Comparison of ENCODE assay signal across 8 mouse cellular contexts in the genomic region with DNA sequence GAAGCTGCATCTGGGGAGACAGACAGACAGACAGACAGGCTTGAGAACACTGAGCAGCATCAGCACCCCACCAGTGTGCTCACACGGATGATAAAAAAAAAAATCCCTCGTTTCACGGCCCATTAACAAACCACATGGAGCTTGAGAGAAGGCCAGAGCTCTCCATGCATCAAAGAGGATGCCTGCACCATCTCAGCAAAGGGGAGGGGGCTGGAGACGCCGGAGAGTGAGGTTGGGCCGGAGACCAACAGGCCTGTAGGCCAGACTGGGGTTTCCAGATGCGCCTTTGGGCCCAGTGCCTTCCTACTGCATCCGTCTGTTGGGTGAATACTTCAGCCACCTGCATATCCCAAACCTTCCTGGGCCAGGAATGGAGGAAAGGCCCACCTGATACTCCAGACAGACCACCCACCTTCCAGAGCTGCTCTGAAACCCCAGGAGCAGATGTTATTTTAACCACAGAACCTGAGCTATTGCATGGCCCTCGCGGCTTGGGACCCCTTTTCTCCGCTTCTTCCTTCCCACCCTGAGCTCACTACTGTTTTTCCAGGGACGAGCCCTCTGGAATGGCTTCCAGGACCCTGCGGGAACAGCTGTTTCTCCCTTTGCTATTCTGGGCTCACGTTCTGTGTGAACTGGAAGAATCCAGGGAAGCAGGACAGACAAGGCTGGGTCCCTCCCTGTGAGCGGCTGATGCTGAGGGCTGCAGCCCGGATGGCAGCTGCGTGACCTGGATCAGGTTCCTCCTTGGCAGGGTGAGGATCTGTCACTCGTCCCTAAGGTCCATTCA.
A peak's percentile ranks its signal among the peaks of the same experiment; 100 is the strongest.
DNase-seq lines count a peak whose midpoint lies in the region; ATAC-seq and TF ChIP-seq lines count a peak whose summit lies in the region.

No protein-coding gene starts in this region.

- TF ChIP-seq CTCF in gastrocnemius, adult 2 months (IDR thresholded peaks at IDR 0.05) = no peak

- intact Hi-C loops in left cerebral cortex, postnatal 4 days (cut with DNase I) = no loop called here
- intact Hi-C loops in left cerebral cortex, postnatal 25 days (cut with DNase I) = no loop called here
- intact Hi-C loops in gastrocnemius, adult 2 months (cut with DNase I) = no loop called here

- 0 out of 2 replicates have a peak, but pooled peaks have one; percentile 47 for ATAC-seq in hindbrain, embryonic 15.5 days (ENCODE audit: low FRiP score, low read depth)
- ATAC-seq in neural tube, embryonic 15.5 days (ENCODE audit: low FRiP score) = no peak
- no peak for ATAC-seq in inflammation-experienced regulatory T-cells, adult 6 months

- 49% methylated on average over 18 of the region's 18 CpGs for WGBS in hindbrain, embryonic 15.5 days
- WGBS in neural tube, embryonic 15.5 days = 48% methylated on average over 18 of the region's 18 CpGs

- no peak overlapping the region for H3K4me2 ChIP-seq in hindbrain, embryonic 15.5 days
- no peak overlapping the region for H3K4me2 ChIP-seq in neural tube, embryonic 15.5 days

- H3K27ac ChIP-seq in gastrocnemius, adult 2 months = peak overlapping the region; percentile 84
- H3K27ac ChIP-seq in hindbrain, embryonic 15.5 days (replicated peaks) = 0 out of 2 replicates have a peak overlapping the region, but pooled peaks have one; percentile 25
- H3K27ac ChIP-seq in neural tube, embryonic 15.5 days (replicated peaks) = peak overlapping the region; percentile 68

- H3K4me1 ChIP-seq in hindbrain, embryonic 15.5 days (replicated peaks) = peaks cover 12% of the 10 kb centered on the region
- H3K4me1 ChIP-seq in neural tube, embryonic 15.5 days = peaks cover 26% of the 10 kb centered on the region

- no peaks in the 10 kb centered on the region for H3K36me3 ChIP-seq in hindbrain, embryonic 15.5 days
- H3K36me3 ChIP-seq in neural tube, embryonic 15.5 days = no peaks in the 10 kb centered on the region

- peak; percentile 66 for DNase-seq in left cerebral cortex, postnatal 4 days
- DNase-seq in left cerebral cortex, postnatal 25 days (ENCODE audit: low spot score in 2 of 2) = no peak
- DNase-seq in gastrocnemius, adult 2 months = peak; percentile 84
- no peak for DNase-seq in embryo, embryonic 11 days
- DNase-seq in kidney, postnatal 10 days = no peak

- no peak overlapping the region for H3K9ac ChIP-seq in hindbrain, embryonic 15.5 days
- H3K9ac ChIP-seq in neural tube, embryonic 15.5 days (replicated peaks) = no peak overlapping the region

- no peaks in the 10 kb centered on the region for H3K27me3 ChIP-seq in hindbrain, embryonic 15.5 days
- H3K27me3 ChIP-seq in neural tube, embryonic 15.5 days (replicated peaks) = no peaks in the 10 kb centered on the region

- no peaks in the 10 kb centered on the region for H3K9me3 ChIP-seq in hindbrain, embryonic 15.5 days
- H3K9me3 ChIP-seq in neural tube, embryonic 15.5 days (replicated peaks) = no peaks in the 10 kb centered on the region

- 0 out of 2 replicates have a peak overlapping the region, but pooled peaks have one; percentile 11 for H3K4me3 ChIP-seq in gastrocnemius, adult 2 months
- no peak overlapping the region for H3K4me3 ChIP-seq in hindbrain, embryonic 15.5 days
- no peak overlapping the region for H3K4me3 ChIP-seq in neural tube, embryonic 15.5 days (replicated peaks)

Comparison
In these comparisons a context has a peak if more than half of its experiments do, and no peak if none do; other contexts are left out.
1. DNase-seq: peak in left cerebral cortex, postnatal 4 days (single experiment) and gastrocnemius, adult 2 months (single experiment); none in left cerebral cortex, postnatal 25 days (0 of 2), embryo, embryonic 11 days (single experiment) and kidney, postnatal 10 days (single experiment).
2. H3K27ac ChIP-seq: peak in every context shown above with its lines; median percentile 84 in gastrocnemius, adult 2 months; 68 in neural tube, embryonic 15.5 days; 25 in hindbrain, embryonic 15.5 days.